Mouse (Mus musculus): ENCODE measurements around the gene Limk2. TPM values are rescaled to one million over a fixed set of nuclear protein-coding genes. Genes with fewer than 3 reads are reported as not detected.

Gene Limk2
- total RNA-seq, 2 experiments from 2014 or later: 12.1 to 29.8 TPM

DNA sequence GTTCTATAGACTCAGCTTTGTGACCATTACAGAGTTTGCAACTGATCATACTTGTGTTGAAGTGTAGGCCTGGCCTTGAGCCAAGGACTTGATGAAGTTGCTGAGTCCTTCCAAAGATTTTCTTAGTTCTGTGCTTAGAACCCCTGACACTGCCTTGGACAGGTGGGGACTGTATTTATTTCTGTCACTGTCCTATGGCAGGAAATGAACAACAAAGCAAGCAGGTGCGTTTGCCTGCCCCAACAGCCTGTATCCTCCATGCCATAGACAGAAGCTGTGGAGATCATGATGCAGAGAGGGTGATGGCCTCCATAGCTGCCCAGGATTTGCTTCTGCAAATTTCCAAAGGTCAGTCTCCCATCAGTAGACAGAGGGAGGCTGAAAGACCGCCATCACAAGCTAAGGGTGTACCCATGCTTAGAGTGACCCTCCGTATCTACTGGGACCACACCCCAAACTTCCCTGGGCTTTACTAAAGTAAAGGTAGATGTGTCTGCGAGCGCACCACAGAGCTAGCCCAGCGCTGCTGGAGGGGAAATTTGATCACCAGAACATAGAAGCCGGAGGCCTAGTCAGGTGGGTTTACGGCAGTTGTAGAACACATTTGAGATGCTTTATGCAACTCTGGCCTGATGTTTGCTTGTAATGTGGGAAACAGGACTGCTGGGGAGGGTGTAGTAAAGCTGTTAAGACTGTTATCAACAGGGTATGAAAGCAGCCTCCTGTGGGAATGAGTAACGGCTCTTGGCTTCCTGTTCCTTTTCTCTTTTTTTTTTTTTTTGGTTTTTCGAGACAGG lies 98.0 kb downstream of the Limk2 start:
- peak; percentile 34 for ATAC-seq (replicated peaks; ENCODE audit: poor library complexity, severe bottlenecking)

DNA sequence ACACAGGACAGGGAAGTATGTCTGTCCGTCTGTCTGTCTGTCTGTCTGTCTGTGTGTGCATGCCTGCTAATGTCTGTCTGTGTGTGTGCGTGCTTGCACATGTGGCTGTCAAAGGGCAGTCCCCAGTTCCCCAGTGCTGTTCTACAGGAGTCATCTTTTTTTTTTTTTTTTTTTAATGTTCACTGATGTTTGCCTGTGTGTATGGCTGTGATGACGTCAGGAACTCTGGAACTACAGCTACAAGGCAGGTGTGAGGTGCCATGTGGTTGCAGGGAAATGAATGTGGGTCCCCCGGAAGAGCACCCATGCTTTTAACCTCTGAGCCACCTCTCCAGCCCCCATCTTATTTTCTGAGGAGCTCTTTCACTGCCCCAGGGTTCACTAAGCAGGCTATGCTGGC lies 99.1 kb downstream of the Limk2 start:
- no peak for ATAC-seq (replicated peaks; ENCODE audit: poor library complexity, severe bottlenecking)

DNA sequence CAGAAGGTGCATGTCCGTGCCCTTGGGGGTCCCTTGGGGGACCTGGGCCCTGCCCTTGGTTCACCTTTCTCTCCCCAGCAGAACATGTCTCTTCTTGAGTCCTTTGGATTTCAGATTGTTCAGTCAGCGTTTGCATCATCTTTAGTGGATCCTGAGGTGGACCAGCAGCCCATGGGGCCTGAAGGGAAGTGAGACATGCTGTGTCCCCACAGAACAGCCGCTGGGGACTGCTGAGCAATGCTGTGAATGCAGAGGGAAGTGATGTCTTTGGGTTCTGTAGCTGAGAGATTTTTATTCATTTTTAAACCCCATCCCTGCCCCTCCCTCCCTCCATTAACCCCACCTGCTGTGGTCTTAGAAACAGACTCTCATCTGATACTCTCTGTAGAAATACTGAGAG lies 101.1 kb downstream of the Limk2 start:
- ATAC-seq (replicated peaks; ENCODE audit: poor library complexity, severe bottlenecking): peak; percentile 83

DNA sequence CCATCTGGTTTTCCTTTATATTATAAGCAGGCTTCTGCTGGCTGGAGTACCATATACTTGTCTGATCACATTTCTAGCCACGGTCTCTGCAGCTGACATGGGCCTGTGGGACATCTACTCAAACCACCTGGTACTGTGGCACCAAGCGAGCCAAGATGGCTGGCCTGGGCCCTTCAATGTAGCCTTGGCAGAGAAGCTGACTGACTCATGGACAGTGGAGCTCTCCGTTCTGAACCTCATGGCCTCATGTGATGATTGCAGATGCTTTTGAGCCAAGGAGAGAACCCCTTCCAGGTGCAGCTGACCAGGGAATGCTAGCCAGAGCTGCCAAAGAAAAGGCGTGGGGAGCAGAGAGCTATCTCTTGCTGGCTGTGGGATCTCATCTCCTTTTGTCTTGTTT lies 103.2 kb downstream of the Limk2 start:
- no peak for ATAC-seq (replicated peaks; ENCODE audit: poor library complexity, severe bottlenecking)

DNA sequence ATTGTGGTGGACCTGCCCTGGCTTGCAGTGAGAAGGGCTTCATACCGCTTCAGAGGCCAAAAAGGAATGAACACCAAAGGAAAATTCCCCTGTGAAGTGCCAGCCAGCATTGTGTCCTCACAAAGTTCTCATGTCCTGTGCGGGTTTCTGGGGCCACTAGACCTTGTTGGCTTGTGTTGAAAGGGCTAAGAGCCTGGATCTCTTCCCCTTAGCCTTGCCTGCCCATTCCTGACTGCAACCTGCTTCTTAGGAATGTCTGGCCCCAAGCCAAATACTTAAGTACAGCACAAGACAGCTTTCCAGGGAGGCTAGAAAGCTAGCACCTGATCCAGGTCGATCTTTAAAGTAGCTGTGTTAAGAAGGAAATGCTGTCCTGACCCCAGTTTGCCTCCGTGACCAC lies 106.2 kb downstream of the Limk2 start:
- ATAC-seq (replicated peaks; ENCODE audit: poor library complexity, severe bottlenecking): no peak

DNA sequence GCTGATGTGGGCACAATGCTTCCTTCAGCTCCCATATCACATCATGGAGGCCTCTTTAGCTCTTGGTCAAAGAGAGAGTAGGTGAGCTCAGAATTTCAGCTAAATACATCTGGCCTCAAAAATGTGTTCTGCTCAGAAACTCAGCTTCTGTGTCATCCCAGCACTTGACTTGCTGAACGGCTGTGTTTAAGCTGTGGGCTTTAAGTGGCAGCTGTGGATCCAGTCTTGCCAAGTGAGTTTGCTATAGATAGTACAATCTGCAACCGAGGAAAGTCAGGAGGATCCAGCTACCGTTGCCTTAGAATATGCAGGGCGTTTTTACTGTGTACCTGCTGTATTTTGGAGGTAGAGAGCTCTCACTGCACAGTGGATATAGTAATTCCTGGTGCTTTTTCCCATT lies 106.6 kb downstream of the Limk2 start:
- no peak for ATAC-seq (replicated peaks; ENCODE audit: poor library complexity, severe bottlenecking)

DNA sequence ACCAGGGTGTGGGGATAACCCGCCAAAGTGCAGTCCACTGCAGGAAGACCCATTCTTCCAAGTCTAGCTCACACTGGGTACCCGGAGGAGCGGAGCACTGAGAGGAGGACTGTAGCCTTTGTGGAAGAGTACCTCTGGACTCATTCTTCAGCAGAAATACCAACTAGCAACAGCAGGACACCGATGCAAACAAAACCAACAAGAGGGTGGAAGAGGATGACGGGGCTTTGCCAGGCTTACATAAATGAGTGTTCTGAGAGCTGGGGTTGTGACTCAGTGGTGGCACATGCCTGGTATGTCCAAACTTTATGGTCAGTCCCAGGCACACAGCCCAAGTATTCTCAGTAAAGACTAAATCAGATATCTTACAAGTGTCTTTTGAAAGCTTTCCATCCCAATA lies 107.9 kb downstream of the Limk2 start:
- no peak for ATAC-seq (replicated peaks; ENCODE audit: poor library complexity, severe bottlenecking)

DNA sequence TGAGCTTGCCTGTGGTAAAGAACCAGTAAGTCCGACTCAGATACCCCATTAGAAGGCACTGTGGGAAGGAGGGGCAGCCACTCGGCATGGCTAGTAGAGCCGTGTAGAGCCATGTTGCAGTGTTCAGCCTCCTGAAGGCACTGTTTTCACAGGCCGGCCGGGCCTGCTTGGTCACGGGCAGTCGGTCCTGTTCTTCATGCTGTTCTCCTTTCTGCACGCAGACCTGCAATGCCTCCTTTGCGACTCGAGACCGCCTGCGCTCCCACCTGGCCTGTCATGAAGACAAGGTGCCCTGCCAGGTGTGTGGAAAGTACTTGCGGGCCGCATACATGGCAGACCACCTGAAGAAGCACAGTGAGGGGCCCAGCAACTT lies 110.2 kb downstream of the Limk2 start:
- no peak for ATAC-seq (replicated peaks; ENCODE audit: poor library complexity, severe bottlenecking)

DNA sequence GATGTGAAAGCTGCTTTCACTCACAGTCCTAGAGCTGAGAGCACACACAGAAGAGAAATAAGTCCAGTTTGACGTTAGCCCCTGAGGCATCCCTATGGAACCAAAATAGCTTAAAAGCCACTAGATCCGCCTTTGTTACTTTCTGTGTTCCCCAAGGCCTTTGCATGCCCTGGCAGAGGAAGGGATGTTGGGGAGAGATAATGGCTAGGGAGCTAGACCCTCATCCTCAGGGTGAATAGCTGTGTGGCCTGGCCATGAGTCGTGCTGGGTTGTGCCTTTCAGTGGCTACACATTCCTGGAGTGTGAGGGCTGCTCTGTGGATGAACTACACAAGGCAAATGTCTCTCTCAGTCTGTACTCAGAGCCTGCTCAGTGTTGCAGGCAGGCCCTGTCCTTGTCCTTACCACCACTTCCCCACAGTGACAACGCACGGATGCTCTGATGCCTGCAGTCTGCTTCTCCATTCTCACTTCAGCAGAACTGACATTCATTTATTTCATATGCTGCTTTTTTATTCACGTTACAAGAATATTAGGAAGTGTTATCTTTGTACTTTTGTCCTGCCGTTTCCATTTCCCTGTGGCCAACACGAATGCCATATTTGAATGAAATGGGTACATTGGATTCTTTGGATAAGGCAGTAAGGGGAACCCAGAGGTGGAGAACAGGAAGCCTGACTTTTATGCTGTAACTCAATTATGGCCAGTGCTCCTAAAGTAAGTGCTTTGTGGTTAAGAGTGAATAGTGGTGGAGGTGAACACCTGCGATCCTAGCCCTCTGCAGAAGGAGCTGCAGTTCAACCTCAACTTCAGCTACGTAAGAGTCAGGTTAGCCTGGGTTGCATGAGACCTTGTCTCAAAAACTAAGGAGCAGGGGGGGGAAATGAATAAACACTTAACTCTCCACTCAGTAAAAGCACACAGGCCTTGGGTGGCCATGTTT lies 110.8 kb downstream of the Limk2 start:
- peak; percentile 70 for ATAC-seq (replicated peaks; ENCODE audit: poor library complexity, severe bottlenecking)

DNA sequence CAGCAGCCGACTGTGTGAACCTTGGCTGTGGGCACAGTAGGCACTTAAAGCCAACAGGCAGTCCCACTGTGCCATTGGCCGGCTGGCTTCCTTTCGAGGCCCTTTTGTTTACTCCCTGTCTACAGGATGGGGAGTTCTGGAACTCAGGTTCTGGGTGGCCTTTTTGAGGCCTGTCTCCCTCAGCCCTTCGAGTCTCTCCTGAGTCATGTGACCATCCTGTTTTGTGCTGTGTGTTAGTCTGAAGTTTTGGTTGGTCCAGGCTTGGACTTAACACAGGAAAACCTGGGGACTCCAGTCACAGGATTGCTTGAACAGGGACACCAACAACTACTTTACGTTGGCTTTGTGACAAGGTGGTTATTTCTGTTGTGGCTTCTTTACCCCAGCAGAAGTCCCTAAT lies 112.9 kb downstream of the Limk2 start:
- ATAC-seq (replicated peaks; ENCODE audit: poor library complexity, severe bottlenecking): no peak

DNA sequence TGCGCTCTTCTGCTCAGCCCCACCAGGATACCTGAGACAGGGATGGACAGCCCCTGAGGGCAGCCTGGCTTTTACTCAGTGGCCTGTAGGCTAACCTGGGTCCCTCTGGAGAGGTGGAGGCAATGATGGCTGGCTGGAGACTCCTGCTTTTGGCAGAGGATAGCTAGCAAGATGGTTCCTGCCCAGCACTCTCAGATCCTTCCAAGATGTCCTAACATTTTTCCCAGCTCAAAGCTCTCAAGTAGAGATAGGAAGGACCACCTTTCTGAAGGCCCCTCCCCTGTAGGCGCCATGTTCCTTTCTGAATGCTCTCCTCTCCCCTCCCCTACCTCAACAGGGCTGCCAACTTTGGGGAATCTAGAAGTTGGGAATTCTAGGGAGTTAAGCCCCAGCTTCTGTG lies 114.3 kb downstream of the Limk2 start:
- no peak for ATAC-seq (replicated peaks; ENCODE audit: poor library complexity, severe bottlenecking)

Other genes starting within 250 kb of the Limk2 start
- 10.4 and 12.3 TPM in 2 replicates for gene Sfi1, start 215.7 kb downstream of the Limk2 start, total RNA-seq (2014; fragmentation: Nextera tagmentation)
- 8.0 and 18.0 TPM in 2 replicates for gene Sfi1, start 215.7 kb downstream of the Limk2 start, total RNA-seq (2017)
- 67.8 and 75.2 TPM in 2 replicates for gene Eif4enif1, start 206.8 kb downstream of the Limk2 start, total RNA-seq (2014; fragmentation: Nextera tagmentation)
- 35.2 and 51.4 TPM in 2 replicates for gene Eif4enif1, start 206.8 kb downstream of the Limk2 start, total RNA-seq (2017)
- 132 and 172 TPM in 2 replicates for gene Drg1, start 142.8 kb downstream of the Limk2 start, total RNA-seq (2014; fragmentation: Nextera tagmentation)
- 229 and 265 TPM in 2 replicates for gene Drg1, start 142.8 kb downstream of the Limk2 start, total RNA-seq (2017)
- 98.0 and 105 TPM in 2 replicates for gene Patz1, start 120.3 kb downstream of the Limk2 start, total RNA-seq (2014; fragmentation: Nextera tagmentation)
- 65.0 and 73.9 TPM in 2 replicates for gene Patz1, start 120.3 kb downstream of the Limk2 start, total RNA-seq (2017)
- 30.2 and 35.9 TPM in 2 replicates for gene Pik3ip1, start 78.8 kb downstream of the Limk2 start, total RNA-seq (2014; fragmentation: Nextera tagmentation)
- gene Pik3ip1, start 78.8 kb downstream of the Limk2 start, total RNA-seq (2017): 44.8 and 63.1 TPM in 2 replicates
- 12.6 and 14.1 TPM in 2 replicates for gene Rnf185, start 43.2 kb upstream of the Limk2 start, total RNA-seq (2014; fragmentation: Nextera tagmentation)
- 10.0 and 11.9 TPM in 2 replicates for gene Rnf185, start 43.2 kb upstream of the Limk2 start, total RNA-seq (2017)
- 0.26 TPM in 1 of 2 replicates, not detected in the other for gene Pla2g3, start 79.1 kb upstream of the Limk2 start, total RNA-seq (2014; fragmentation: Nextera tagmentation)
- not detected in 2 replicates for gene Pla2g3, start 79.1 kb upstream of the Limk2 start, total RNA-seq (2017)
- gene Inpp5j, start 95.6 kb upstream of the Limk2 start, total RNA-seq (2014; fragmentation: Nextera tagmentation): 0.94 and 1.1 TPM in 2 replicates
- 0.09 and 0.57 TPM in 2 replicates for gene Inpp5j, start 95.6 kb upstream of the Limk2 start, total RNA-seq (2017)
- gene Selenom, start 105.5 kb upstream of the Limk2 start, total RNA-seq (2014; fragmentation: Nextera tagmentation): 22.0 and 28.8 TPM in 2 replicates
- gene Selenom, start 105.5 kb upstream of the Limk2 start, total RNA-seq (2017): 17.0 and 21.1 TPM in 2 replicates
- gene Smtn, start 131.4 kb upstream of the Limk2 start, total RNA-seq (2014; fragmentation: Nextera tagmentation): 7.5 and 10.5 TPM in 2 replicates
- gene Smtn, start 131.4 kb upstream of the Limk2 start, total RNA-seq (2017): 7.0 and 8.3 TPM in 2 replicates
- gene Morc2a, start 240.0 kb upstream of the Limk2 start, total RNA-seq (2014; fragmentation: Nextera tagmentation): 31.1 and 46.1 TPM in 2 replicates
- gene Morc2a, start 240.0 kb upstream of the Limk2 start, total RNA-seq (2017): 31.2 and 32.7 TPM in 2 replicates